Mouse (Mus musculus): ENCODE measurements at regions not wholly inside any gene's neighbourhood (a gene's known extent, or its start where the extent isn't known, plus 50 kb on each side); places are given as distances from the start of the nearest gene placed in this dataset.

- no peak for DNase-seq (ENCODE audit: low read depth, low spot score)
- CTCF ChIA-PET: no interaction called here
- no peak for ATAC-seq
- H3K27me3 ChIP-seq: no peaks in the 10 kb centered on the region
- TF ChIP-seq CTCF (IDR thresholded peaks at IDR 0.05): no peak
- POLR2A ChIA-PET: no interaction called here
- in situ Hi-C loops (cut with MboI; ENCODE audit: low pct_unique_long_range_greater_than_20kb): no loop called here
Measured at GRCm38 (mm10) chr6:110120406-110120805, 525.0 kb upstream of the Grm7 start.

GRCm38 (mm10) chr6:110132271-110132670 is 513.1 kb upstream of the Grm7 start:
- DNase-seq (ENCODE audit: low read depth, low spot score) (no peak), ATAC-seq (no peak)
- ChIA-PET CTCF (no interaction called here), POLR2A (no interaction called here)
- in situ Hi-C loops (cut with MboI; ENCODE audit: low pct_unique_long_range_greater_than_20kb): no loop called here
- TF ChIP-seq CTCF (IDR thresholded peaks at IDR 0.05): no peak
- no peaks in the 10 kb centered on the region for H3K27me3 ChIP-seq

- ChIA-PET POLR2A (no interaction called here), CTCF (no interaction called here)
- no peak for ATAC-seq
- no peaks in the 10 kb centered on the region for H3K27me3 ChIP-seq
- no peak for DNase-seq (ENCODE audit: low read depth, low spot score)
- in situ Hi-C loops (cut with MboI; ENCODE audit: low pct_unique_long_range_greater_than_20kb): no loop called here
- TF ChIP-seq CTCF (IDR thresholded peaks at IDR 0.05): no peak
Measured at GRCm38 (mm10) chr6:110133587-110133986, 511.8 kb upstream of the Grm7 start.

- ChIA-PET CTCF (no interaction called here), POLR2A (no interaction called here)
- in situ Hi-C loops (cut with MboI; ENCODE audit: low pct_unique_long_range_greater_than_20kb): no loop called here
- DNase-seq (ENCODE audit: low read depth, low spot score) (no peak), ATAC-seq (no peak)
- no peaks in the 10 kb centered on the region for H3K27me3 ChIP-seq
- TF ChIP-seq CTCF (IDR thresholded peaks at IDR 0.05): no peak
Measured at GRCm38 (mm10) chr6:110137043-110137650, 508.2 kb upstream of the Grm7 start.

GRCm38 (mm10) chr6:110139396-110139795 is 506.0 kb upstream of the Grm7 start:
- H3K27me3 ChIP-seq: no peaks in the 10 kb centered on the region
- in situ Hi-C loops (cut with MboI; ENCODE audit: low pct_unique_long_range_greater_than_20kb): no loop called here
- DNase-seq (ENCODE audit: low read depth, low spot score) (no peak), ATAC-seq (no peak)
- POLR2A ChIA-PET: no interaction called here
- CTCF ChIA-PET: no interaction called here
- no peak for TF ChIP-seq CTCF (IDR thresholded peaks at IDR 0.05)

- TF ChIP-seq CTCF (IDR thresholded peaks at IDR 0.05): no peak
- no peaks in the 10 kb centered on the region for H3K27me3 ChIP-seq
- in situ Hi-C loops (cut with MboI; ENCODE audit: low pct_unique_long_range_greater_than_20kb): no loop called here
- no peak for DNase-seq (ENCODE audit: low read depth, low spot score)
- CTCF ChIA-PET: no interaction called here
- no peak for ATAC-seq
- POLR2A ChIA-PET: no interaction called here
Measured at GRCm38 (mm10) chr6:110168539-110168938, 476.8 kb upstream of the Grm7 start.

- no peak for TF ChIP-seq CTCF (IDR thresholded peaks at IDR 0.05)
- CTCF ChIA-PET: no interaction called here
- DNase-seq (ENCODE audit: low read depth, low spot score): no peak
- POLR2A ChIA-PET: no interaction called here
- no peak for ATAC-seq
- no peaks in the 10 kb centered on the region for H3K27me3 ChIP-seq
- in situ Hi-C loops (cut with MboI; ENCODE audit: low pct_unique_long_range_greater_than_20kb): no loop called here
Measured at GRCm38 (mm10) chr6:110205973-110206372, 439.4 kb upstream of the Grm7 start.

- DNase-seq (ENCODE audit: low read depth, low spot score): no peak
- no peak for TF ChIP-seq CTCF (IDR thresholded peaks at IDR 0.05)
- ChIA-PET CTCF (no interaction called here), POLR2A (no interaction called here)
- in situ Hi-C loops (cut with MboI; ENCODE audit: low pct_unique_long_range_greater_than_20kb): no loop called here
- no peaks in the 10 kb centered on the region for H3K27me3 ChIP-seq
- no peak for ATAC-seq
Measured at GRCm38 (mm10) chr6:110208822-110209221, 436.6 kb upstream of the Grm7 start.

GRCm38 (mm10) chr6:110247490-110247889 is 397.9 kb upstream of the Grm7 start:
- H3K27me3 ChIP-seq: peaks cover 5% of the 10 kb centered on the region
- ChIA-PET POLR2A (no interaction called here), CTCF (no interaction called here)
- in situ Hi-C loops (cut with MboI; ENCODE audit: low pct_unique_long_range_greater_than_20kb): loop anchor here (10.0 kb wide), 1 partner anchor 63 kb away; no protein-coding TSS in a partner anchor
- DNase-seq (ENCODE audit: low read depth, low spot score): no peak
- ATAC-seq: no peak
- TF ChIP-seq CTCF (IDR thresholded peaks at IDR 0.05): no peak

- DNase-seq (ENCODE audit: low read depth, low spot score) (no peak), ATAC-seq (no peak)
- no peaks in the 10 kb centered on the region for H3K27me3 ChIP-seq
- POLR2A ChIA-PET: no interaction called here
- no peak for TF ChIP-seq CTCF (IDR thresholded peaks at IDR 0.05)
- CTCF ChIA-PET: no interaction called here
- in situ Hi-C loops (cut with MboI; ENCODE audit: low pct_unique_long_range_greater_than_20kb): no loop called here
Measured at GRCm38 (mm10) chr6:110296549-110296948, 348.8 kb upstream of the Grm7 start.
